Mouse (Mus musculus): ENCODE measurements around the gene Ankrd37. TPM values are rescaled to one million over a fixed set of nuclear protein-coding genes. Genes with fewer than 3 reads are reported as not detected.

The Ankrd37 gene
- polyA plus RNA-seq (2014; fragmentation: Nextera tagmentation; extraction: Ambion mirVana): 11.0 and 13.9 TPM in 2 replicates

DNA sequence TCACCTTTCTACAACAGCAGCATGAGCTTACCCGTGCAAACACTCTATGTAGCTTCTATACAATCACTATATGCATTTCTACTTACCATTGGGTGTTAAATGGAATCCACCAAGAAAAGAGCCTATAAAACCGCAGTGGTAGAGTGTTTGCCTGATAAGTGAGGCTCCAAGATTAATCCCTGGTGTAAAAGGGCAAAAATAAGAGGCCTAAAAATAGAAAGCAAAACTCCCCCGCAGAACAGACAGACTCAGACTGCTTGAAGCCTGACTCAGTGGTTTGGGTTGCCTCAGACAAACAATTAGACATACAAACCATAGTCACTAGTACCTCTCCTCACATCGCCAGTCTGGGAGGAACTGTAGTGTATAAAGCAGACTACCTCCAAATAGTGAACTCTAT lies at the start of gene Ankrd37:
Gene Ankrd37, minus strand, starts transcription at position 112 of the 400 bp plus-strand sequence.
- Histone ChIP-seq H3K4me2 (peak within 1 kb of the TSS; percentile 3), H3K4me3 (ENCODE audit: low read depth, low read length) (no peak within 1 kb of the TSS), H3K27ac (ENCODE audit: low read depth, low read length) (peak within 1 kb of the TSS; percentile 54), H3K9me3 (replicated peaks; ENCODE audit: control insufficient read depth, low read length) (no peaks in the 10 kb centered on the region), H3K27me3 (ENCODE audit: control insufficient read depth, insufficient read depth, low read length) (no peaks in the 10 kb centered on the region), H3K36me3 (ENCODE audit: control insufficient read depth, insufficient read depth, low read length) (no peaks in the 10 kb centered on the region), H3K9ac (ENCODE audit: low read depth, low read length) (0 out of 2 replicates have a peak within 1 kb of the TSS, but pooled peaks have one; percentile 30), H3K4me1 (ENCODE audit: control insufficient read depth, insufficient read depth, low read length) (peaks cover 11% of the 10 kb centered on the region)
- whole genome bisulfite sequencing (ENCODE audit: insufficient replicate concordance): 39% methylated on average over 4 of the region's 4 CpGs
- ATAC-seq (replicated peaks; ENCODE audit: insufficient number of reproducible peaks, low FRiP score, low TSS enrichment): no peak

DNA sequence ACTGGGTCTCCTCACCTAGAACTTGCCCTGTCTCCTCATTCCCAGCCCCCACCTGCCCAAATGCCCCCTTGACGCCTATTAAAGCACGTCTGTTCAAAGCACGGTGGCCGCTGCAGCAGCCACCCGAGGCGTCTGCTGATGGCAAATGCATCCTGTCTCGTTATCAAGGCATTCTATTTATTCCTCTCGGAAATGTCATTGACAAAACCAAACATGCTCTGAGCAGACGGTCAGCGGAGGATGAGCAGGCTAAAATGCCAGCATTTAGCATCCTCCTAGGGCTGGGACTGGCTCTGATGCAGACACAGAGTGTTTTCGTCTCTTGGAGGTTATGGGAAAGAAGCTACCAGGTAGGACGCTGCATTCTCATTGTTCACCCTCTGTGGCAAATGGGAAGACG lies 34.8 kb upstream of the Ankrd37 start:
- H3K36me3 ChIP-seq (ENCODE audit: control insufficient read depth, insufficient read depth, low read length): 0 out of 2 replicates have a peak, but pooled peaks cover 4% of the 10 kb centered on the region
- 39% methylated on average over 13 of the region's 13 CpGs for WGBS (ENCODE audit: insufficient replicate concordance)
- H3K9me3 ChIP-seq (replicated peaks; ENCODE audit: control insufficient read depth, low read length): no peaks in the 10 kb centered on the region
- H3K4me2 ChIP-seq: no peak overlapping the region
- H3K27ac ChIP-seq (ENCODE audit: low read depth, low read length): no peak overlapping the region
- H3K4me1 ChIP-seq (ENCODE audit: control insufficient read depth, insufficient read depth, low read length): peaks cover 6% of the 10 kb centered on the region; the same call in 1 of the 2 replicates
- H3K9ac ChIP-seq (ENCODE audit: low read depth, low read length): no peak overlapping the region
- H3K4me3 ChIP-seq (ENCODE audit: low read depth, low read length): no peak overlapping the region; the same call in 1 of the 2 replicates
- no peak for ATAC-seq (replicated peaks; ENCODE audit: insufficient number of reproducible peaks, low FRiP score, low TSS enrichment)
- H3K27me3 ChIP-seq (ENCODE audit: control insufficient read depth, insufficient read depth, low read length): no peaks in the 10 kb centered on the region

DNA sequence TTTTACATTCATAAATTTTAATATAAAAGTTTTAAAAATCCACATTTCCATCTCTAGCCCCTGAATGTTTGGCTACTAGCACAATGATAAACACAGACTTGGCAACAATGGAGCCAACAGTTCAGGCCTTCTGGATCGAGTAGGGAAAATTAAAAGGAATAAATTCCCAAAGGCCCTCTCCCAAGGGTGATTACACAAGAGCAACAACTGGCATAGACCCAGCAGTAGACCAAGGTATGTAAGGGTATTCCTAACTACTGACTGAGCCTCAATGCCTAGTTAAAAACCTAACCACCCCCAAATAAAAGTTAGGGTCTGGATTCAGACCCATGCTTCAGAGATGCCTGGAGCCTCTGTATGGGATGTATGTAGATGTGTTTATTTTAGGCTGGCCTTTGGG lies 34.2 kb upstream of the Ankrd37 start:
- peaks cover 6% of the 10 kb centered on the region; the same call in 1 of the 2 replicates for H3K4me1 ChIP-seq (ENCODE audit: control insufficient read depth, insufficient read depth, low read length)
- no peak overlapping the region for H3K27ac ChIP-seq (ENCODE audit: low read depth, low read length)
- 85% methylated on average over 1 of the region's 1 CpGs for WGBS (ENCODE audit: insufficient replicate concordance)
- H3K4me2 ChIP-seq: no peak overlapping the region
- H3K9ac ChIP-seq (ENCODE audit: low read depth, low read length): no peak overlapping the region
- no peaks in the 10 kb centered on the region for H3K27me3 ChIP-seq (ENCODE audit: control insufficient read depth, insufficient read depth, low read length)
- H3K9me3 ChIP-seq (replicated peaks; ENCODE audit: control insufficient read depth, low read length): no peaks in the 10 kb centered on the region
- H3K36me3 ChIP-seq (ENCODE audit: control insufficient read depth, insufficient read depth, low read length): 0 out of 2 replicates have a peak, but pooled peaks cover 4% of the 10 kb centered on the region
- H3K4me3 ChIP-seq (ENCODE audit: low read depth, low read length): no peak overlapping the region
- no peak for ATAC-seq (replicated peaks; ENCODE audit: insufficient number of reproducible peaks, low FRiP score, low TSS enrichment)

DNA sequence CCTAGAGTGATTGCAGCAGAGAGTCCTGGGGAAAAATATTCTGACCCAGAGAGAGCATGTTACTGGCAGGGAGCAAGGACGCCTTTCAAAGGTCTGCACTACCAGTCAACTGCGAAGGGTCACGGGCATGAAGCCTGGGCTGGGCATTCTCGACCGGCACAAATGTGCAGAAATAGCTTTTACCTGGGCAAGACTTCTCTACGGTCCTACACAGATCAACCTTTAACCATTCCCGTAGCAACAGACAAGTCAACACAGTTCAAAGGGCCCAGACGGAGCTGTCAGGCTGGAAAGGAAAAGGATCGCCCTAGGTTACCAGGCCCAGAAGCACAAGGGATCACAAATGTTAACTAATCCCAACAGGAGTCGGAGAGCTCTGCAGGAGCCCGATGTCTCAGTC lies 30.7 kb upstream of the Ankrd37 start:
- H3K9me3 ChIP-seq (replicated peaks; ENCODE audit: control insufficient read depth, low read length): no peaks in the 10 kb centered on the region
- no peak overlapping the region for H3K9ac ChIP-seq (ENCODE audit: low read depth, low read length)
- no peak for ATAC-seq (replicated peaks; ENCODE audit: insufficient number of reproducible peaks, low FRiP score, low TSS enrichment)
- H3K4me2 ChIP-seq: no peak overlapping the region
- no peaks in the 10 kb centered on the region for H3K27me3 ChIP-seq (ENCODE audit: control insufficient read depth, insufficient read depth, low read length)
- no peak overlapping the region for H3K27ac ChIP-seq (ENCODE audit: low read depth, low read length)
- 0 out of 2 replicates have a peak, but pooled peaks cover 4% of the 10 kb centered on the region for H3K36me3 ChIP-seq (ENCODE audit: control insufficient read depth, insufficient read depth, low read length)
- H3K4me1 ChIP-seq (ENCODE audit: control insufficient read depth, insufficient read depth, low read length): peaks cover 6% of the 10 kb centered on the region; the same call in 1 of the 2 replicates
- WGBS (ENCODE audit: insufficient replicate concordance): 75% methylated on average over 11 of the region's 11 CpGs
- no peak overlapping the region for H3K4me3 ChIP-seq (ENCODE audit: low read depth, low read length)

DNA sequence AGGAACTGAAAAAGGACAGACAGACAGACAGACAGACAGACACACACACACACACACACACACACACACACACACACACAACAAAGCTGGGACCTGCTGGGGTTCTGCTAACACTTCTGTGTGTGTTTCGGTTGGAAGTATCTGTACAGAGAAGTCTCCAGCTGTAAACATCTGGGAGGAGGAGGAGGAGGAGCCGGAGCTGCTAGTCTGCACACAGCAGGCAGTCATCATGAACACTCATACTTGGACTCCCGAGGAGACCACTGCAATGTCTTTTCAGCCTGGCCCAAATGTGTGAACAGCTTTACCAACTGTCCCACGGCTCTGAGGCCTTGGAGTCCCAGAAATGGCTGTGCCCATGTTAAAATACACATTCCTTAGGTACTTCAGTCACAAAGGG lies 18.9 kb upstream of the Ankrd37 start:
- no peak overlapping the region for H3K27ac ChIP-seq (ENCODE audit: low read depth, low read length)
- H3K4me1 ChIP-seq (ENCODE audit: control insufficient read depth, insufficient read depth, low read length): 0 out of 2 replicates have a peak, but pooled peaks cover 6% of the 10 kb centered on the region
- H3K9ac ChIP-seq (ENCODE audit: low read depth, low read length): no peak overlapping the region
- no peak overlapping the region for H3K4me2 ChIP-seq
- WGBS (ENCODE audit: insufficient replicate concordance): 42% methylated on average over 4 of the region's 4 CpGs
- H3K9me3 ChIP-seq (replicated peaks; ENCODE audit: control insufficient read depth, low read length): no peaks in the 10 kb centered on the region
- H3K27me3 ChIP-seq (ENCODE audit: control insufficient read depth, insufficient read depth, low read length): no peaks in the 10 kb centered on the region
- H3K4me3 ChIP-seq (ENCODE audit: low read depth, low read length): no peak overlapping the region
- no peak for ATAC-seq (replicated peaks; ENCODE audit: insufficient number of reproducible peaks, low FRiP score, low TSS enrichment)
- H3K36me3 ChIP-seq (ENCODE audit: control insufficient read depth, insufficient read depth, low read length): no peaks in the 10 kb centered on the region

DNA sequence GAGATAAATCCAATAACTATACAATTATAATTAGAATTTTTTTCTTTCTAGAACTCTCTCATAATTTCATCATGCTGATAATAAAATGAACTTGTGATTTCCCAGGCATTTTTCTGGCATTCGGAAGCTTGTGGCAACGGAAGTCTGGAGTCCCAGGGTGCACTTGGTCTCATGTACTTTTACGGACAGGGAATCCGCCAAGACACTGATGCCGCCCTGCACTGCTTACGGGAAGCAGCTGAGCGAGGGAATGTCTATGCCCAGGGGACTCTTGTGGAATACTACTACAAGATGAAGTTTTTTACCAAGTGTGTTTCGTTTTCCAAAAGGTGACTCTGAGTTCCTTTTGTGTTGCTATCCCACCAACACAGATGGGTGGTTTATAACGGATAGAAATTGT lies 17.3 kb upstream of the Ankrd37 start:
- H3K4me1 ChIP-seq (ENCODE audit: control insufficient read depth, insufficient read depth, low read length): 0 out of 2 replicates have a peak, but pooled peaks cover 6% of the 10 kb centered on the region
- H3K9me3 ChIP-seq (replicated peaks; ENCODE audit: control insufficient read depth, low read length): no peaks in the 10 kb centered on the region
- 89% methylated on average over 9 of the region's 9 CpGs for WGBS (ENCODE audit: insufficient replicate concordance)
- no peak overlapping the region for H3K4me3 ChIP-seq (ENCODE audit: low read depth, low read length)
- H3K27me3 ChIP-seq (ENCODE audit: control insufficient read depth, insufficient read depth, low read length): no peaks in the 10 kb centered on the region
- no peak overlapping the region for H3K27ac ChIP-seq (ENCODE audit: low read depth, low read length)
- ATAC-seq (replicated peaks; ENCODE audit: insufficient number of reproducible peaks, low FRiP score, low TSS enrichment): no peak
- no peaks in the 10 kb centered on the region for H3K36me3 ChIP-seq (ENCODE audit: control insufficient read depth, insufficient read depth, low read length)
- H3K4me2 ChIP-seq: no peak overlapping the region
- no peak overlapping the region for H3K9ac ChIP-seq (ENCODE audit: low read depth, low read length)

DNA sequence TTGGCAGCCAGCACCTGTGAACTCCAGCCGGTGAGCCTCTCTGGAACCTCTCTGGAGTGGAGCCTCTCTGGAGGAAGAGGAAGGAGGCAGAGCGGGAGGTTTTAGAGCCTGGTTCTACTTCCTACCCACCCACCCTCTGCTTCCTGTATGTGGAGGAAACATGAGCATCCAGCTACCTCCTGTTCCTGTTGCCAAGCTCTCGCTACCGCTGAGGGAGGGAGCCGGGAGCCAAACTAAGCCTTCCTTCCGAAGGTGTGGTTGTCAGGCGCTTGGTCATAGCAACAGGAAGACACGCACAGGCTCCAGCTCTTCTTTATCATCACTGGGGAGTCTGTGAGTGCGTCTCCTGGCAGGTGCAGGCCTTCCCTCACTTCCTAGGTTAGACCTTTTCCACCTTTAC lies 16.7 kb upstream of the Ankrd37 start:
- WGBS (ENCODE audit: insufficient replicate concordance): 77% methylated on average over 9 of the region's 9 CpGs
- 0 out of 2 replicates have a peak, but pooled peaks cover 6% of the 10 kb centered on the region for H3K4me1 ChIP-seq (ENCODE audit: control insufficient read depth, insufficient read depth, low read length)
- no peak for ATAC-seq (replicated peaks; ENCODE audit: insufficient number of reproducible peaks, low FRiP score, low TSS enrichment)

DNA sequence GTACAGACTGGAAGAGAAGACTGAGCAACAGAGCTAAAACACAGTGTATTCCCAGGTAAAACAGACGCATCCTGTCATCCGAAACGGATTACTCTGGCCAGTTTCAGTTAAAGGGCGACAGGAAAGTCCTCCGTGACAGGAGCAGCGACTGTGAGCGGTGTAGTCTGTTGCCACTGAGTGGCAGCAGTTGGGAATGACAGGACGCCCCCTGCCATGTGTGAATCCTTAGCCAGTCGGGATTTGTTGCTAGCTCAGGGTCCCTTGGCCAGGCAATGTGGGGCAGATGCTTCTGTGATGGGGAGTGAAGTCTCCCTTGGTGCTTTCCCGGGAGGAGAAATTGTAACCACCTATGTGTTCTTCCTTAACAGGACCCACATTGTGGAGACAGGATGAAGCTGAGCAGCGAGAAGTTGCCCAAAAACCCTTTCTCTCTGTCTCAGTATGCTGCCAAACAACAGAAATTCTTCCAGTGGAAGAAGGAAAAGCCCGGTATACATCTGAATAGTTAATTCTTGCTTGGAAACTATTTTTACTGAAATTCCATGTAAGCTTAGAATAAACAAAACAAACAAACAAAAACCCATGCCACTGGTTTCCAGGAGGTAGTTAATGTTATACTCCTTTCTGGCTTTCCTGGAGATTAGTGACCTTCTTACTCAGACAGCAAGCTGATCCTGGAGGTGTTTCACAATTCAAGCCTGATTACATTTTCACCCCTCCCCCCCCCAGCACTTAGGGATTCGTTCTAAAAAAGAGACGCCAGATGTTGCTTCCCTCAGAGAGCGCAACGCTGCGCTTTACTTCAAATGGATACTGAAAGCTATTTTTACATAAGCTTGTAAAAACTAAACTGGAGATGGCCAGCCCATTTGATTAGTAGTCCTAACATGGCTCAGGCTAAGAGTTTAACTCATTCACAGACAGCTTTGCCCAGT lies 5.5 kb upstream of the Ankrd37 start:
- Histone ChIP-seq H3K36me3 (ENCODE audit: control insufficient read depth, insufficient read depth, low read length) (no peaks in the 10 kb centered on the region), H3K4me1 (ENCODE audit: control insufficient read depth, insufficient read depth, low read length) (peaks cover 10% of the 10 kb centered on the region; the same call in 1 of the 2 replicates), H3K27me3 (ENCODE audit: control insufficient read depth, insufficient read depth, low read length) (no peaks in the 10 kb centered on the region), H3K9ac (ENCODE audit: low read depth, low read length) (peak overlapping the region; percentile 56), H3K9me3 (replicated peaks; ENCODE audit: control insufficient read depth, low read length) (no peaks in the 10 kb centered on the region), H3K27ac (ENCODE audit: low read depth, low read length) (peak overlapping the region; percentile 42; the same call in 1 of the 2 replicates), H3K4me3 (ENCODE audit: low read depth, low read length) (peak overlapping the region; percentile 16; the same call in 1 of the 2 replicates), H3K4me2 (peak overlapping the region; percentile 60)
- ATAC-seq (replicated peaks; ENCODE audit: insufficient number of reproducible peaks, low FRiP score, low TSS enrichment): peak; percentile 68; the same call in 1 of the 2 replicates
- 10% methylated on average over 17 of the region's 17 CpGs for WGBS (ENCODE audit: insufficient replicate concordance)

More for the DNA sequence above, 16.7 kb upstream of the Ankrd37 start:
- Histone ChIP-seq H3K36me3 (ENCODE audit: control insufficient read depth, insufficient read depth, low read length) (no peaks in the 10 kb centered on the region), H3K4me3 (ENCODE audit: low read depth, low read length) (no peak overlapping the region), H3K9ac (ENCODE audit: low read depth, low read length) (no peak overlapping the region), H3K27ac (ENCODE audit: low read depth, low read length) (no peak overlapping the region), H3K27me3 (ENCODE audit: control insufficient read depth, insufficient read depth, low read length) (no peaks in the 10 kb centered on the region), H3K4me2 (no peak overlapping the region), H3K9me3 (replicated peaks; ENCODE audit: control insufficient read depth, low read length) (no peaks in the 10 kb centered on the region)

All from heart, embryonic 11.5 days (tissue).